Mouse (Mus musculus): ENCODE results near the gene Cfap99.

The Cfap99 gene

GRCm38 (mm10) chr5:34288154-34288716, at the start of gene Cfap99, which contains the start of gene Zfyve28:
Gene Cfap99, plus strand, starts transcription at chr5:34288600.
Gene Zfyve28, minus strand, starts transcription at chr5:34288449.
- peak; percentile 98 for DNase-seq (ENCODE audit: low spot score in 2 of 2)

GRCm38 (mm10) chr5:34242224-34242963, 46.0 kb upstream of the Cfap99 start:
- DNase-seq (ENCODE audit: low spot score in 2 of 2) = peak; percentile 81 to 91

GRCm38 (mm10) chr5:34243062-34243461, 45.3 kb upstream of the Cfap99 start:
- DNase-seq (ENCODE audit: low spot score in 2 of 2) = no peak

- DNase-seq (ENCODE audit: low spot score in 2 of 2) = no peak
Measured at GRCm38 (mm10) chr5:34246443-34246842, 42.0 kb upstream of the Cfap99 start.

GRCm38 (mm10) chr5:34249132-34249531, 39.3 kb upstream of the Cfap99 start:
- DNase-seq (ENCODE audit: low spot score in 2 of 2) = no peak

- DNase-seq (ENCODE audit: low spot score in 2 of 2) = no peak
Measured at GRCm38 (mm10) chr5:34250090-34250489, 38.3 kb upstream of the Cfap99 start.

- DNase-seq (ENCODE audit: low spot score in 2 of 2) = no peak
Measured at GRCm38 (mm10) chr5:34251794-34252193, 36.6 kb upstream of the Cfap99 start.

- peak; percentile 73 to 74 for DNase-seq (ENCODE audit: low spot score in 2 of 2)
Measured at GRCm38 (mm10) chr5:34252307-34252966, 36.0 kb upstream of the Cfap99 start.

- DNase-seq (ENCODE audit: low spot score in 2 of 2) = no peak
Measured at GRCm38 (mm10) chr5:34252967-34253519, 35.4 kb upstream of the Cfap99 start.

- DNase-seq (ENCODE audit: low spot score in 2 of 2) = no peak
Measured at GRCm38 (mm10) chr5:34254309-34254708, 34.1 kb upstream of the Cfap99 start.

GRCm38 (mm10) chr5:34255189-34255588, 33.2 kb upstream of the Cfap99 start:
- DNase-seq (ENCODE audit: low spot score in 2 of 2) = no peak

GRCm38 (mm10) chr5:34259172-34259816, 29.1 kb upstream of the Cfap99 start:
- no peak for DNase-seq (ENCODE audit: low spot score in 2 of 2)

- no peak for DNase-seq (ENCODE audit: low spot score in 2 of 2)
Measured at GRCm38 (mm10) chr5:34266065-34266464, 22.3 kb upstream of the Cfap99 start.

- DNase-seq (ENCODE audit: low spot score in 2 of 2) = peak in 1 of 2 experiments; percentile 31
Measured at GRCm38 (mm10) chr5:34269197-34269920, 19.0 kb upstream of the Cfap99 start.

GRCm38 (mm10) chr5:34269921-34270465, 18.4 kb upstream of the Cfap99 start:
- DNase-seq (ENCODE audit: low spot score in 2 of 2) = peak in 1 of 2 experiments; percentile 36

- peak in 1 of 2 experiments; percentile 55 for DNase-seq (ENCODE audit: low spot score in 2 of 2)
Measured at GRCm38 (mm10) chr5:34271743-34272142, 16.7 kb upstream of the Cfap99 start.

- peak in 1 of 2 experiments; percentile 59 for DNase-seq (ENCODE audit: low spot score in 2 of 2)
Measured at GRCm38 (mm10) chr5:34273251-34273681, 15.1 kb upstream of the Cfap99 start.

- peak; percentile 79 to 83 for DNase-seq (ENCODE audit: low spot score in 2 of 2)
Measured at GRCm38 (mm10) chr5:34274268-34274667, 14.1 kb upstream of the Cfap99 start.

GRCm38 (mm10) chr5:34274676-34275293, 13.6 kb upstream of the Cfap99 start:
- no peak for DNase-seq (ENCODE audit: low spot score in 2 of 2)

GRCm38 (mm10) chr5:34276191-34276590, 12.2 kb upstream of the Cfap99 start:
- no peak for DNase-seq (ENCODE audit: low spot score in 2 of 2)

Data from right cerebral cortex, postnatal 10 days (tissue).